Mouse (Mus musculus) midbrain, embryonic 12.5 days (tissue): ENCODE measurements around the gene Dimt1. TPM values are rescaled to one million over a fixed set of nuclear protein-coding genes. Genes with fewer than 3 reads are reported as not detected.
"Not testable (repeated sequence)": the region's sequence is repeated elsewhere in the genome, so short reads cannot be mapped to it uniquely, and the experiment has no call there.

Experiments
- ATAC-seq: fragments of 200-750 bp; cut with Nextera tagmentation; 2 replicates; pipeline ENCODE4 v1.8.0; 2017; ENCODE audit warnings: low read depth, moderate TSS enrichment, moderate library complexity; ENCODE audit not compliant: low FRiP score
- H3K27ac ChIP-seq: fragments of 300-500 bp; sonication (generic); replicated peaks from 2 replicates; pipeline ENCODE4 v1.5.1; 2016; ENCODE audit warnings: mild to moderate bottlenecking
- H3K27me3 ChIP-seq: fragments of 300-500 bp; sonication (generic); 2 replicates; pipeline ENCODE4 v1.6.1; 2016; ENCODE audit warnings: mild to moderate bottlenecking
- H3K36me3 ChIP-seq: fragments of 300-500 bp; sonication (generic); 2 replicates; pipeline ENCODE4 v1.6.1; 2016
- H3K4me1 ChIP-seq: fragments of 300-500 bp; sonication (generic); 2 replicates; pipeline ENCODE4 v1.6.1; 2016
- H3K4me2 ChIP-seq: fragments of 300-500 bp; sonication (generic); replicated peaks from 2 replicates; pipeline ENCODE4 v1.6.1; 2016; ENCODE audit warnings: mild to moderate bottlenecking, moderate library complexity
- H3K4me3 ChIP-seq: fragments of 300-500 bp; sonication (generic); 2 replicates; pipeline ENCODE4 v1.5.1; 2016; ENCODE audit warnings: mild to moderate bottlenecking
- H3K9ac ChIP-seq: fragments of 300-500 bp; sonication (generic); replicated peaks from 2 replicates; pipeline ENCODE4 v1.6.1; 2016; ENCODE audit warnings: mild to moderate bottlenecking, moderate library complexity
- H3K9me3 ChIP-seq: fragments of 300-500 bp; sonication (generic); 2 replicates; pipeline ENCODE4 v1.6.1; 2016; ENCODE audit warnings: mild to moderate bottlenecking
- WGBS: fragments of 180-500 bp; shearing (Covaris S2); methylation state at CpG from one replicate; pipeline ENCODE4 v1.1.7; 2016; 5-methylcytosine and 5-hydroxymethylcytosine counted together
- polyA plus RNA-seq: library from polyadenylated mRNA; unstranded; fragments of >200 nt; fragmentation: Nextera tagmentation; extraction: Ambion mirVana; gene quantifications from 2 replicates; pipeline ENCODE4 v1.2.1, GENCODE M21; 2016

The Dimt1 gene
- 40.4 and 40.5 TPM in 2 replicates for polyA plus RNA-seq

GRCm38 (mm10) chr13:106946594-106947540 lies at the start of gene Dimt1:
TSS of gene Dimt1 (plus strand) at chr13:106947127.
- H3K27me3 ChIP-seq = no peaks in the 10 kb centered on the region
- H3K27ac ChIP-seq = peak within 1 kb of the TSS; percentile 82
- peak within 1 kb of the TSS; percentile 94 for H3K4me3 ChIP-seq
- WGBS = under 1% methylated on average over 68 of the region's 68 CpGs
- peak within 1 kb of the TSS; percentile 81 for H3K9ac ChIP-seq
- H3K4me1 ChIP-seq = peaks cover 16% of the 10 kb centered on the region
- H3K36me3 ChIP-seq = peaks cover 24% of the 10 kb centered on the region
- no peaks in the 10 kb centered on the region for H3K9me3 ChIP-seq
- peak within 1 kb of the TSS; percentile 62 for H3K4me2 ChIP-seq
- peak; percentile 100 for ATAC-seq

GRCm38 (mm10) chr13:106904637-106905036 lies 42.3 kb upstream of the Dimt1 start:
- WGBS = 96% methylated on average over 3 of the region's 3 CpGs
- Histone ChIP-seq H3K36me3 (peaks cover 56% of the 10 kb centered on the region), H3K4me1 (no peaks in the 10 kb centered on the region), H3K27ac (no peak overlapping the region), H3K4me3 (no peak overlapping the region), H3K9ac (no peak overlapping the region), H3K9me3 (no peaks in the 10 kb centered on the region), H3K27me3 (no peaks in the 10 kb centered on the region), H3K4me2 (no peak overlapping the region)
- ATAC-seq = no peak

- peaks cover 57% of the 10 kb centered on the region for H3K36me3 ChIP-seq
- H3K4me3 ChIP-seq, H3K4me2 ChIP-seq, H3K27me3 ChIP-seq, ATAC-seq, H3K9ac ChIP-seq, H3K4me1 ChIP-seq, H3K27ac ChIP-seq, H3K9me3 ChIP-seq: not testable (repeated sequence)
- 87% methylated on average over 6 of the region's 6 CpGs for WGBS
Observed at GRCm38 (mm10) chr13:106905154-106905553, 41.8 kb upstream of the Dimt1 start.

GRCm38 (mm10) chr13:106907273-106907672 lies 39.7 kb upstream of the Dimt1 start:
- Histone ChIP-seq H3K27ac (no peak overlapping the region), H3K4me1 (no peaks in the 10 kb centered on the region), H3K4me2 (no peak overlapping the region), H3K9me3 (no peaks in the 10 kb centered on the region), H3K9ac (no peak overlapping the region), H3K36me3 (peaks cover 55% of the 10 kb centered on the region), H3K27me3 (no peaks in the 10 kb centered on the region), H3K4me3 (no peak overlapping the region)
- 93% methylated on average over 4 of the region's 4 CpGs for WGBS
- ATAC-seq = no peak

- WGBS = 96% methylated on average over 10 of the region's 10 CpGs
- Histone ChIP-seq H3K4me2 (no peak overlapping the region), H3K4me3 (no peak overlapping the region), H3K9me3 (no peaks in the 10 kb centered on the region), H3K9ac (no peak overlapping the region), H3K27ac (no peak overlapping the region), H3K36me3 (peaks cover 49% of the 10 kb centered on the region), H3K27me3 (no peaks in the 10 kb centered on the region), H3K4me1 (no peaks in the 10 kb centered on the region)
- ATAC-seq = no peak
Observed at GRCm38 (mm10) chr13:106910096-106910495, 36.8 kb upstream of the Dimt1 start.

- Histone ChIP-seq H3K4me3 (no peak overlapping the region), H3K4me2 (no peak overlapping the region), H3K27me3 (no peaks in the 10 kb centered on the region), H3K36me3 (peaks cover 23% of the 10 kb centered on the region), H3K9me3 (no peaks in the 10 kb centered on the region), H3K9ac (no peak overlapping the region), H3K4me1 (no peaks in the 10 kb centered on the region), H3K27ac (no peak overlapping the region)
- WGBS = 80% methylated on average over 3 of the region's 3 CpGs
- ATAC-seq = no peak
Observed at GRCm38 (mm10) chr13:106913125-106913736, 33.7 kb upstream of the Dimt1 start.

GRCm38 (mm10) chr13:106918322-106919050 lies 28.4 kb upstream of the Dimt1 start:
- Histone ChIP-seq H3K4me1 (no peaks in the 10 kb centered on the region), H3K27ac (no peak overlapping the region), H3K9ac (no peak overlapping the region), H3K4me2 (no peak overlapping the region), H3K36me3 (peaks cover 31% of the 10 kb centered on the region), H3K9me3 (no peaks in the 10 kb centered on the region), H3K27me3 (no peaks in the 10 kb centered on the region), H3K4me3 (no peak overlapping the region)
- ATAC-seq = no peak
- 87% methylated on average over 7 of the region's 7 CpGs for WGBS

GRCm38 (mm10) chr13:106925921-106926320 lies 21.0 kb upstream of the Dimt1 start:
- H3K4me1 ChIP-seq, H3K9ac ChIP-seq, H3K27me3 ChIP-seq, ATAC-seq, H3K4me2 ChIP-seq, H3K4me3 ChIP-seq, H3K27ac ChIP-seq: not testable (repeated sequence)
- peaks cover 12% of the 10 kb centered on the region; the same call in 1 of the 2 replicates for H3K9me3 ChIP-seq
- H3K36me3 ChIP-seq = peaks cover 42% of the 10 kb centered on the region
- WGBS = 96% methylated on average over 3 of the region's 3 CpGs

- H3K4me3 ChIP-seq = no peak overlapping the region
- H3K4me2 ChIP-seq = no peak overlapping the region
- H3K4me1 ChIP-seq = no peaks in the 10 kb centered on the region
- WGBS = 93% methylated on average over 4 of the region's 4 CpGs
- ATAC-seq = no peak
- H3K9ac ChIP-seq = no peak overlapping the region
- no peaks in the 10 kb centered on the region for H3K27me3 ChIP-seq
- no peak overlapping the region for H3K27ac ChIP-seq
- peaks cover 12% of the 10 kb centered on the region; the same call in 1 of the 2 replicates for H3K9me3 ChIP-seq
- H3K36me3 ChIP-seq = peaks cover 25% of the 10 kb centered on the region
Observed at GRCm38 (mm10) chr13:106928296-106928695, 18.6 kb upstream of the Dimt1 start.

GRCm38 (mm10) chr13:106929201-106929600 lies 17.7 kb upstream of the Dimt1 start:
- H3K27ac ChIP-seq = no peak overlapping the region
- no peak overlapping the region for H3K9ac ChIP-seq
- peaks cover 12% of the 10 kb centered on the region; the same call in 1 of the 2 replicates for H3K9me3 ChIP-seq
- H3K27me3 ChIP-seq = no peaks in the 10 kb centered on the region
- H3K4me3 ChIP-seq = no peak overlapping the region
- peaks cover 20% of the 10 kb centered on the region for H3K36me3 ChIP-seq
- H3K4me1 ChIP-seq = no peaks in the 10 kb centered on the region
- 96% methylated on average over 2 of the region's 2 CpGs for WGBS
- no peak overlapping the region for H3K4me2 ChIP-seq
- ATAC-seq = no peak

GRCm38 (mm10) chr13:106935871-106936255 lies 11.1 kb upstream of the Dimt1 start:
- Histone ChIP-seq H3K27me3 (no peaks in the 10 kb centered on the region), H3K9ac (peak overlapping the region; percentile 86), H3K27ac (no peak overlapping the region; the same call in 1 of the 2 replicates), H3K9me3 (no peaks in the 10 kb centered on the region), H3K36me3 (no peaks in the 10 kb centered on the region), H3K4me3 (peak overlapping the region; percentile 99), H3K4me2 (peak overlapping the region; percentile 62), H3K4me1 (peaks cover 9% of the 10 kb centered on the region)
- ATAC-seq = no peak
- 9% methylated on average over 9 of the region's 9 CpGs for WGBS
